Mouse (Mus musculus) intestine, embryonic 14.5 days (tissue): ENCODE measurements around the gene Mid1. TPM values are rescaled to one million over a fixed set of nuclear protein-coding genes. Genes with fewer than 3 reads are reported as not detected.
A peak's percentile ranks its signal among the peaks of the same experiment; 100 is the strongest.
"Not testable (repeated sequence)": the region's sequence is repeated elsewhere in the genome, so short reads cannot be mapped to it uniquely, and the experiment has no call there.

Source experiments
- ATAC-seq: fragments of 200-750 bp; cut with Nextera tagmentation; replicated peaks from 2 replicates; pipeline ENCODE4 v1.8.0; 2017; ENCODE audit warnings: low read depth, moderate number of reproducible peaks, moderate TSS enrichment, moderate library complexity; ENCODE audit not compliant: low FRiP score, low TSS enrichment
- DNase-seq: peaks from one replicate; pipeline ENCODE4 v3.0.0-alpha.2; 2018; ENCODE audit warnings: low spot score
- H3K27ac ChIP-seq: fragments of 300-500 bp; sonication (generic); 2 replicates; pipeline ENCODE4 v1.5.1; 2014; ENCODE audit warnings: low read depth, mild to moderate bottlenecking, control low read depth
- H3K27me3 ChIP-seq: fragments of 300-500 bp; sonication (generic); replicated peaks from 2 replicates; pipeline ENCODE4 v1.6.1; 2014; ENCODE audit warnings: low read length, control low read depth; ENCODE audit not compliant: control insufficient read depth, insufficient read depth
- H3K36me3 ChIP-seq: fragments of 300-500 bp; sonication (generic); 2 replicates; pipeline ENCODE4 v1.6.1; 2014; ENCODE audit warnings: low read length, control low read depth; ENCODE audit not compliant: control insufficient read depth, insufficient read depth
- H3K4me1 ChIP-seq: fragments of 300-500 bp; sonication (generic); replicated peaks from 2 replicates; pipeline ENCODE4 v1.6.1; 2014; ENCODE audit warnings: low read length, control low read depth, mixed read lengths; ENCODE audit not compliant: control insufficient read depth, insufficient read depth
- H3K4me2 ChIP-seq: fragments of 300-500 bp; sonication (generic); 2 replicates; pipeline ENCODE4 v1.6.1; 2014; ENCODE audit warnings: low read length
- H3K4me3 ChIP-seq: fragments of 300-500 bp; sonication (generic); 2 replicates; pipeline ENCODE4 v1.5.1; 2014; ENCODE audit warnings: low read depth, low read length, control low read depth, mixed read lengths
- H3K9ac ChIP-seq: fragments of 300-500 bp; sonication (generic); 2 replicates; pipeline ENCODE4 v1.6.1; 2014; ENCODE audit warnings: mild to moderate bottlenecking, low read length
- H3K9me3 ChIP-seq: fragments of 300-500 bp; sonication (generic); 2 replicates; pipeline ENCODE4 v1.6.1; 2016; ENCODE audit warnings: low read length, control low read depth; ENCODE audit not compliant: control insufficient read depth
- WGBS: fragments of 180-500 bp; shearing (Covaris S2); extraction: QIAGEN DNeasy Blood & Tissue Kit; methylation state at CpG from one replicate; pipeline ENCODE4 v1.1.7; 2014; 5-methylcytosine and 5-hydroxymethylcytosine counted together
- polyA plus RNA-seq: library from polyadenylated mRNA; unstranded; fragments of >200 nt; fragmentation: Nextera tagmentation; extraction: Ambion mirVana; gene quantifications from 2 replicates; pipeline ENCODE4 v1.2.1, GENCODE M21; 2014

The Mid1 gene
- polyA plus RNA-seq, 1 experiment from 2014 or later, result 10.3 TPM

DNA sequence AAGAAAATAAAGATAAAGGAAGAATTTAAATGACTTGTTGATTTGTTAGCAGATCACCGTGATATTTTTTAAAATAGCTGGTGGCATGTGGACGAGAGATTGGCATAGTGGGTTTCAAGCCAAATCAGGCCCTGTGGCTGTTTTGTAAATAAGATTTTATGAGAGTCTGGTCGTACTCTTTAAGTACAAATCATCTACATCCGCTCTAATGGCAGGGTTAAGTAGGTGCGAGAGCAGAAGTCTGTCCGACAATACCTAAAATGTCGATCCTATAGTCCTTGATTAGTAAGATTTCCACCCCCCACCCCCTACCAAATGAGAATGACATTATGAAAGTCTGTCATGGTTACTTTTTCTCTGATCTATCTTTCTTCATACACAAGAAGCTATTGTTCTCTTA is 299.3 kb downstream of the Mid1 start:
- H3K4me2 ChIP-seq, H3K27me3 ChIP-seq, H3K27ac ChIP-seq, ATAC-seq, H3K9ac ChIP-seq, DNase-seq, H3K4me1 ChIP-seq, H3K4me3 ChIP-seq: not testable (repeated sequence)
- WGBS, result 89% methylated on average over 7 of the region's 7 CpGs
- peaks cover 70% of the 10 kb centered on the region for H3K36me3 ChIP-seq
- peaks cover 58% of the 10 kb centered on the region for H3K9me3 ChIP-seq

DNA sequence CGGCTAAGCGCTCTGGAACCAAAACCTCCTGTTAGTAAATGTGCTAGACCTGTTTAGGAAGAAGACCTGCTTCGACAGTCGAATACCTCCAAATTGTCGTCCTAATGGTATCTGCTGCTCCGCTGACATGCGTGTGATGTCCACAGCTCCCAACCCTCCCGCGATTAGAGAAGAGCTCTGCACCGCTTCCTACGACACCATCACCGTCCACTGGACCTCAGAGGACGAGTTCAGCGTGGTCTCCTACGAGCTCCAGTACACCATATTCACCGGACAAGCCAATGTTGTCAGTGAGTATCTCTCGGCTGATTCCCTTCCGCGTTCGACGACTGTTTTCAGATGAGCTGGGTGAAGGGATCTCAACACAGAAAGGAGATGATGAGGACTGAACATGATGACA is 299.9 kb downstream of the Mid1 start:
- not testable (repeated sequence) for ATAC-seq, H3K4me2 ChIP-seq, H3K27me3 ChIP-seq, DNase-seq, H3K4me1 ChIP-seq, H3K9ac ChIP-seq, H3K27ac ChIP-seq, H3K4me3 ChIP-seq
- H3K9me3 ChIP-seq, result peaks cover 63% of the 10 kb centered on the region
- H3K36me3 ChIP-seq, result peaks cover 75% of the 10 kb centered on the region
- 94% methylated on average over 21 of the region's 21 CpGs for WGBS

DNA sequence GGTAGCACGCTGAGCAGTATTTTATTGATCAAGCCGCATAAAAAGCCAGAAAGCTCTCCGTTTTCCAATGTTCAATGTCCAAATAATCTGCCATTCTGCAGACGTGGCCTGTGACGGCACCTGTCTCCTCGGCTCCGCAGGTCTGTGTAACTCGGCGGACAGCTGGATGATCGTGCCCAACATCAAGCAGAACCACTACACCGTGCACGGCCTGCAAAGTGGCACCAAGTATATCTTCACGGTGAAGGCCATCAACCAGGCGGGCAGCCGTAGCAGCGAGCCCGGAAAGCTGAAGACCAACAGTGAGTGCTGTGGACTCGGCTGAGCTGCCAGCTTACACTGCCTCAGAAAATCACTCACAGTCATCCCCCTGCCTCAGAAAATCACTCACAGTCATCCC is 300.8 kb downstream of the Mid1 start:
- not testable (repeated sequence) for H3K4me1 ChIP-seq, H3K27ac ChIP-seq, ATAC-seq, H3K9ac ChIP-seq, H3K27me3 ChIP-seq, H3K4me3 ChIP-seq, H3K4me2 ChIP-seq
- DNase-seq, result peak; percentile 69
- H3K36me3 ChIP-seq, result peaks cover 81% of the 10 kb centered on the region
- H3K9me3 ChIP-seq, result peaks cover 71% of the 10 kb centered on the region
- WGBS, result 90% methylated on average over 18 of the region's 18 CpGs

DNA sequence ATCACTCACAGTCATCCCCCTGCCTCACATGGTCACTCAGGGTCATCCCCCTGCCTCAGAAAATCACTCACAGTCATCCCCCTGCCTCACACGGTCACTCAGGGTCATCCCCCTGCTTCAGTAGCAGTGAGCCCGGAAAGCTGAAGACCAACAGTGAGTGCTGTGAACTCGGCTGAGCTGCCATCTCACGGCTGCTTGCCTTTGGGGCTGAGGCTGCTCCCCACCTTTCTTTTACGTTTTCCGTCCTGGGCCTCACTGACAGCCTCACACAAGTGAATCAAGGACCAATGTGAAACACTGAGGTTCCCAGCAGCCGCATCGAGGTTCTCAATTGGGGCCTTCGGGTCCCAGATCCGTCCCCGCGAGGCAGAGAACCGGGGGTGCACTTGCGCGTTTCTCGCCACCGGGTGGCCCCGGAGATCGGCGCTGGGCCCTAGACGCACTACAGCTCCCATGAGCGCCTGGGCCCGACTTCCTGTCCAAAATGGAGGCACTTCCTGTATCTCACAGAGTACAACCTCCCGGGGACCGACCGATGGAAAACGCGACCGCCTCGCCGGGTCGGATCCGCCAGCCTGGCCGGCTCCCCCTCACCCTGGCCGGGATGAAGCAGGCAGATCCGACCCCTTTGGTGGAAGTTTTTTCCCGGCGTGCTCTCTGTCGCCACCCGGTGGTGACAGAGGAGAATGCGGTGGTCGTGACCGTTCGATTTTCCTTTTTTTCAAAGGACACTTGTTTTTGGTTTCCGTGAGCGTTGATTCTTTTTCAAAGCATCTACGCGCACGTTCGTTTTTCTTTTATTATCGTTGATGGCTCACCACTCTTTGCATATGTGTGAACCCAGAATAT is 301.7 kb downstream of the Mid1 start:
- H3K27ac ChIP-seq, H3K27me3 ChIP-seq, H3K4me1 ChIP-seq: not testable (repeated sequence)
- Histone ChIP-seq H3K36me3 (peaks cover 76% of the 10 kb centered on the region), H3K9ac (peak overlapping the region; percentile 11), H3K4me3 (peak overlapping the region; percentile 17), H3K4me2 (peak overlapping the region; percentile 36), H3K9me3 (peaks cover 67% of the 10 kb centered on the region)
- 57% methylated on average over 51 of the region's 51 CpGs for WGBS
- peak; percentile 86 for DNase-seq
- peak; percentile 82 for ATAC-seq

DNA sequence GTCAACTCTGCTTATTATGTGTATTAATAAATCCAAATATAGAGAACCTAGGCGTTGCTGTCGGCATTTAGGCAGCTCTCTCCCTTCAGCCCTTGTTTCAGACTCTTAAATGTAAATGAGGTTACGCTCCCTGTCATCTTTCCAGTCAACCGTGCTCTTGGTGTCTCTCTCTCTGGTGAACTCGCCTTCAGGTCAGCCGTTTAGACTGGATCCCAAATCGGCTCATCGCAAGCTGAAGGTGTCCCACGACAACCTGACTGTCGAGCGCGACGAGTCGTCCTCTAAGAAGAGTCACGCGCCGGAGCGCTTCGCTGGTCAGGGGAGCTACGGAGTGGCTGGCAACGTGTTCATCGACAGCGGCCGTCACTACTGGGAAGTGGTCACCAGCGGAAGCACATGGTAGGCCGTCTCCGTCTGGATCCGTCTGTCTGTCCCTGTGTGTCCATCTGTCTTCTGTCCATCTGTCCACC is 302.4 kb downstream of the Mid1 start:
- H3K4me2 ChIP-seq, H3K9ac ChIP-seq, H3K4me1 ChIP-seq, H3K27me3 ChIP-seq, ATAC-seq, H3K27ac ChIP-seq: not testable (repeated sequence)
- DNase-seq, result peak; percentile 81
- H3K4me3 ChIP-seq, result 0 out of 2 replicates have a peak overlapping the region, but pooled peaks have one; percentile 0
- H3K9me3 ChIP-seq, result peaks cover 64% of the 10 kb centered on the region
- WGBS, result 89% methylated on average over 28 of the region's 28 CpGs
- peaks cover 70% of the 10 kb centered on the region for H3K36me3 ChIP-seq

DNA sequence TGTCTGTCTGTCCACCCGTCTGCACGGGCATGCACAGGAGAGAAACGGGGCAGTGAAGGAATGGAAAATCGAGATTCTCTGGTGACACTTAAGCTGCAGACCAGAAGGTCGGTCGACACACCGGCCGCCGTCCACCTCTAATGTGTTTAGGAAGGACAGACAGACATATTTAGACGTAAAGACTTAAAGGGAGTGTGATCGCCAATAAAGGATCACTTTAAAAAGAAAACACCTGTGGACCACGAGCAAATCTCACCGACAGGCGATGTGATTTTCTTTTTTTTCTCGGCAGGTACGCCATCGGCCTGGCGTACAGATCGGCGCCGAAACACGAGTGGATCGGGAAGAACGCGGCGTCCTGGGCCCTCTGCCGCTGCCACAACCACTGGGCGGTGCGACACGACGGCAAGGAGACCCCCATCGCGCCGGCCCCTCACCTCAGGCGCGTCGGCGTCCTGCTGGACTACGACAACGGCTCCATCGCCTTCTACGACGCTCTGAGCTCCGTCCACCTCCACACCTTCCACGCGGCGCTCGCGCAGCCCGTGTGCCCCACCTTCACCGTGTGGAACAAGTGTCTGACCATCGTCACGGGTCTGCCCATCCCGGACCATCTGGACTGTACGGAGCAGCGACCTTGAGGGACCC is 303.7 kb downstream of the Mid1 start:
- not testable (repeated sequence) for H3K27ac ChIP-seq, ATAC-seq, H3K4me1 ChIP-seq, H3K4me2 ChIP-seq, H3K4me3 ChIP-seq, H3K27me3 ChIP-seq, H3K9ac ChIP-seq
- 92% methylated on average over 56 of the region's 56 CpGs for WGBS
- Histone ChIP-seq H3K9me3 (peaks cover 66% of the 10 kb centered on the region), H3K36me3 (peaks cover 59% of the 10 kb centered on the region)
- peak; percentile 76 for DNase-seq

DNA sequence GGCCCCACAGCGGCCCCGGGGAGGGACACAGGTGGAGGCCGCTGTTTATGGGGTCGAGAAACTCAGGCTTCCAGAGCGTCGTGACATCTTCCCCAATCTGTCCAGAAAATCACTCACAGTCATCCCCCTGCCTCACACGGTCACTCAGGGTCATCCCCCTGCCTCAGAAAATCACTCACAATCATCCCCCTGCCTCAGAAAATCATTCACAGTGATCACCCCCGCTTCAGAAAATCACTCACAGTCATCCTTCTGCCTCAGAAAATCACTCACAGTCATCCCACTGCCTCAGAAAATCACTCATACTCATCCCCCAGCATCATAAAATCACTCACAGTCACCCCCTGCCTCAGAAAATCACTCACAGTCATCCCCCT is 304.2 kb downstream of the Mid1 start:
- WGBS, result 87% methylated on average over 8 of the region's 8 CpGs
- DNase-seq, result peak; percentile 87
- not testable (repeated sequence) for H3K4me3 ChIP-seq, ATAC-seq, H3K4me2 ChIP-seq, H3K9ac ChIP-seq, H3K4me1 ChIP-seq, H3K27me3 ChIP-seq, H3K27ac ChIP-seq
- Histone ChIP-seq H3K36me3 (peaks cover 54% of the 10 kb centered on the region), H3K9me3 (peaks cover 65% of the 10 kb centered on the region)

DNA sequence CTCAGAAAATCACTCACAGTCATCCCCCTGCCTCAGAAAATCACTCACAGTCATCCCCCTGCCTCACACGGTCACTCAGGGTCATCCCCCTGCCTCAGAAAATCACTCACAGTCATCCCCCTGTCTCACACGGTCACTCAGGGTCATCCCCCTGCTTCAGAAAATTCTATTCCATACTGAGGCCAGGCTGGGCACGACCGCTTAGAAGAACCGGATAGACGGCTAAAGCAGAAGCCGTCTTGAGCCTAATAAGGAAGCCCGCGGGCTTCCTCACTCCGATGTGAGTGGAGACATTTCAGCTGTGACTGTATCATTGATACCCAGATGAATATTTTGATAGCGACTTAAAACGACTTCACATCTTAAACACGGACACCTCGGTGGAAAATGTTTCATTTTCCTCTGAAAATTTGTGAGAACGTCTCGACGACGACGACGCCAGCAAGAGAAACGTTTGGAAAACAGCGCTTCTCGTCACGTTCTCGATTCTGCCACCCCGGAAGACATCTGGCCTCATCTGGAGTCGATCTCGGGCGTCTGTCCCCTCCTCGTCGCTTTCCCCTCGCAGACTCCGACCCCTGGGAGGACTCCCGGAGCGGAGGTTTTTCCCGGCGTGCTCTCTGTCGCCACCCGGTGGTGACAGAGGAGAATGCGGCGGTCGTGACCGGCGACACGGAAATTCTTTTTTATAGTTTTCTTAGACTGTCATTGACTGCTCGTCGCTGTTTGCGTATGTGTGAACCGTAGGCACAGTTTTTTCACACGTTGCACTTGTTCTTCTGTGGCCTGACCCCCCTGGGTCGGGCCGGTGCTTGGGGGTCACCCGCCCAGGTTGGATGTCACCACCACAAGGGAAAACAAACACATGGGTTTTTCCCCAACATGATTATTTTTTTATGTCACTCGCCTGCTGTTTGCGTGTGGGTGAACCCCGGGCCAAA is 305.0 kb downstream of the Mid1 start:
- peaks cover 46% of the 10 kb centered on the region for H3K36me3 ChIP-seq
- 69% methylated on average over 56 of the region's 56 CpGs for WGBS

More for the DNA sequence above, 305.0 kb downstream of the Mid1 start:
- Histone ChIP-seq H3K4me3 (peak overlapping the region; percentile 2; the same call in 1 of the 2 replicates), H3K4me2 (peak overlapping the region; percentile 14; the same call in 1 of the 2 replicates), H3K9me3 (peaks cover 68% of the 10 kb centered on the region)
- H3K27ac ChIP-seq, H3K27me3 ChIP-seq, H3K4me1 ChIP-seq, H3K9ac ChIP-seq: not testable (repeated sequence)
- ATAC-seq, result peak; percentile 4; the same call in 1 of the 2 replicates
- peak; percentile 87 for DNase-seq
